Mouse (Mus musculus) hindbrain, embryonic 16.5 days (tissue): ENCODE results near the gene Il22ra1. TPM values are rescaled to one million over a fixed set of nuclear protein-coding genes. Genes with fewer than 3 reads are reported as not detected.
A peak's percentile ranks its signal among the peaks of the same experiment; 100 is the strongest.

Experiments
- ATAC-seq: fragments of 200-750 bp; cut with Nextera tagmentation; 2 replicates; pipeline ENCODE4 v1.8.0; 2017; ENCODE audit warnings: moderate TSS enrichment, moderate library complexity
- H3K27ac ChIP-seq: fragments of 300-500 bp; sonication (generic); 2 replicates; pipeline ENCODE4 v1.5.1; 2014; ENCODE audit warnings: low read depth, mild to moderate bottlenecking, control low read depth, low read length, moderate library complexity
- H3K27me3 ChIP-seq: fragments of 300-500 bp; sonication (generic); replicated peaks from 2 replicates; pipeline ENCODE4 v1.6.1; 2014; ENCODE audit warnings: low read length; ENCODE audit not compliant: control insufficient read depth, insufficient read depth
- H3K36me3 ChIP-seq: fragments of 300-500 bp; sonication (generic); 2 replicates; pipeline ENCODE4 v1.6.1; 2014; ENCODE audit warnings: mild to moderate bottlenecking, low read length, moderate library complexity, mixed read lengths; ENCODE audit not compliant: control insufficient read depth, insufficient read depth
- H3K4me1 ChIP-seq: fragments of 300-500 bp; sonication (generic); 2 replicates; pipeline ENCODE4 v1.6.1; 2014; ENCODE audit warnings: low read depth, low read length; ENCODE audit not compliant: control insufficient read depth, insufficient read depth
- H3K4me2 ChIP-seq: fragments of 300-500 bp; sonication (generic); 2 replicates; pipeline ENCODE4 v1.6.1; 2014; ENCODE audit warnings: mild to moderate bottlenecking, low read length, control low read depth, moderate library complexity
- H3K4me3 ChIP-seq: fragments of 300-500 bp; sonication (generic); 2 replicates; pipeline ENCODE4 v1.5.1; 2014; ENCODE audit warnings: mild to moderate bottlenecking, low read length, control low read depth, moderate library complexity
- H3K9ac ChIP-seq: fragments of 300-500 bp; sonication (generic); 2 replicates; pipeline ENCODE4 v1.6.1; 2014; ENCODE audit warnings: low read depth, mild to moderate bottlenecking, control low read depth, low read length, moderate library complexity
- H3K9me3 ChIP-seq: fragments of 300-500 bp; sonication (generic); 2 replicates; pipeline ENCODE4 v1.6.1; 2014; ENCODE audit warnings: mild to moderate bottlenecking, low read length, moderate library complexity; ENCODE audit not compliant: control insufficient read depth
- WGBS: fragments of 180-500 bp; shearing (Covaris S2); extraction: QIAGEN DNeasy Blood & Tissue Kit; methylation state at CpG from one replicate; pipeline ENCODE4 v1.1.7; 2014; 5-methylcytosine and 5-hydroxymethylcytosine counted together
- polyA plus RNA-seq: library from polyadenylated mRNA; unstranded; fragments of >200 nt; fragmentation: Nextera tagmentation; extraction: Ambion mirVana; gene quantifications from 2 replicates; pipeline ENCODE4 v1.2.1, GENCODE M21; 2015

Gene Il22ra1
- not detected in 2 replicates for polyA plus RNA-seq

DNA sequence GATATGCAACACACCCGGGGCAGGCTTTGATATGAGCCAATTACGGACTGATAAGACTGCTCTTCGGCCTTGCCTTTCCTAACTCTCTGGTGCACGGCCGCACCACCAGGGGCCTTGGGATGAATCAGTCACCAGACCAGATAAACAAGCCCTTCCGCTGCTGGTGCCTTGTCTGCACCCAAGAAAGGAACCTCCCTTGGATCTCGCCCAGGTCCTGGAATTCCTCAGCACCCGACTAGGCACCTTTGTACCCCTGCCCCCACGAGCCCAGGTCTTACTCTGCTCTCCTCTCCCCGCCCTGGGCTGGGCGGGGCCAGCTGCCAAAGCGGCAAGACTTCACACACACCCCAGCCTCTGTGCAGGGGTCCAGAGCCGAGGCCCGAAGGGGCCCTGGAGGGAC lies at the start of gene Il22ra1:
Gene Il22ra1 (plus strand): TSS at position 356 of the 400 bp plus-strand sequence.
- 64% methylated on average over 14 of the region's 14 CpGs for WGBS
- no peaks in the 10 kb centered on the region for H3K4me1 ChIP-seq
- H3K27ac ChIP-seq, result no peak within 1 kb of the TSS
- H3K36me3 ChIP-seq, result no peaks in the 10 kb centered on the region
- no peak for ATAC-seq
- H3K4me2 ChIP-seq, result no peak within 1 kb of the TSS
- peaks cover 2% of the 10 kb centered on the region; the same call in 1 of the 2 replicates for H3K9me3 ChIP-seq
- H3K27me3 ChIP-seq, result no peaks in the 10 kb centered on the region
- H3K4me3 ChIP-seq, result no peak within 1 kb of the TSS
- no peak within 1 kb of the TSS for H3K9ac ChIP-seq

DNA sequence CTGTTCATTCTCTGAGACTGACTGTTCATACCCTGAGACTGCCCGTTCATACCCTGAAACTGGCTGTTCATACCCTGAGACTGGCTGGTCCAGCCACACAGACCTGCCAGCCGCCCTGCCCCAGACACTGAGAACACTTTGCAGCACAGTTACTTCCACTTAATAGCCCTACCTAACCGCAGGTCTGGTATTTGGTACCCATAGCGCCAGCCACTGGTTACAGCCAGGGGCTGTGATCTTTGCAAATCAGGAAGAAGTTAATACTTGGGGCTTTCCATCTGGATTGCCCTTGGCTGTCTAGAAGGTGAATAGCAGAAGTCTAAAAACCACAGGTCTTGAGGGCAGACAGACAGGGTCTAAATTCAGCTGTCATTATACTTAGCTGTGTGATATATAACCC lies 48.7 kb upstream of the Il22ra1 start:
- 86% methylated on average over 4 of the region's 4 CpGs for WGBS
- Histone ChIP-seq H3K4me1 (no peaks in the 10 kb centered on the region), H3K9ac (no peak overlapping the region), H3K27me3 (peaks cover 5% of the 10 kb centered on the region), H3K4me3 (no peak overlapping the region), H3K4me2 (no peak overlapping the region), H3K36me3 (no peaks in the 10 kb centered on the region), H3K27ac (no peak overlapping the region), H3K9me3 (no peaks in the 10 kb centered on the region)
- ATAC-seq, result no peak

DNA sequence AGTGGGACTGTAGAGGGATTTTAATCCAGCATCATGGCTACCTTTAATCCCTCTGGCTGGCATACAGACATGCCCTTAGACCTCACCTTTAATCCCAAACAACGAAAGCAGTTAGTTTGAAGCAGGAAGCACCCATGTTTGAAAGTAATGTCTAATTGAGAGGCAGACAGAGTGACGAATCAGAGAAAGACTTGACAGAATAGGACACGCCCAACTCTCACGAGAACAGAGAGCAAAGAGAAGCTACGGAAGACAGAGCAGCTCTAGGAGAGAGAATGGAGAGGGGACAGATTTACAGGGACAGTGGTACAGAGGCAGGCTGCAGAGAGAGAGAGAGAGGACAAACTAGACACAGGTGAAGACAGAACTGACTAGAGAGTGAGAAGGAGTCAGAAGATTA lies 46.2 kb upstream of the Il22ra1 start:
- no peaks in the 10 kb centered on the region for H3K9me3 ChIP-seq
- peaks cover 19% of the 10 kb centered on the region for H3K27me3 ChIP-seq
- no peak overlapping the region for H3K27ac ChIP-seq
- H3K36me3 ChIP-seq, result no peaks in the 10 kb centered on the region
- no peak overlapping the region for H3K4me3 ChIP-seq
- H3K4me1 ChIP-seq, result peaks cover 10% of the 10 kb centered on the region
- no peak overlapping the region for H3K9ac ChIP-seq
- WGBS, result 74% methylated on average over 5 of the region's 5 CpGs
- H3K4me2 ChIP-seq, result no peak overlapping the region
- no peak for ATAC-seq

DNA sequence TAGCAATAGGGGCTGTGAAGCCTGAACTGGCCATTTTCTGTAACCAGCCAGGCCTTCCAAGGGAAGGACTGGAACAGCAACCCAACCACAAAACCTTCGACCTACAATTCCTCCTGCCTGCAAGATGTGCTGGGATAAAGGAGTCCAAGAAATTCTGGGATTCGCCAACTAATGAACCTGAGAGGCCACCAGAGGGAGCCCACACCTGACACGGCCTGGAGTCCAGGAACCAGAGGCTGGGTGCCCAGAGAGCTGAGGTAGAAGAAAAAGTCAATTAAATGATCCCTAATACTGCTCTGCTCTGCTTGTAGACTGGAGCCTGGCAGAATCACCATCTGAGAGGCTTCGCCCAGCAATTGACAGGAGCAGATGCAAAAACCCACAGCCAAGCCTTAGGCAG lies 44.4 kb upstream of the Il22ra1 start:
- Histone ChIP-seq H3K27me3 (peaks cover 35% of the 10 kb centered on the region), H3K4me1 (peaks cover 10% of the 10 kb centered on the region), H3K9ac (no peak overlapping the region), H3K27ac (no peak overlapping the region), H3K4me3 (no peak overlapping the region), H3K36me3 (no peaks in the 10 kb centered on the region), H3K4me2 (no peak overlapping the region), H3K9me3 (no peaks in the 10 kb centered on the region)
- 17% methylated on average over 4 of the region's 4 CpGs for WGBS
- ATAC-seq, result no peak

DNA sequence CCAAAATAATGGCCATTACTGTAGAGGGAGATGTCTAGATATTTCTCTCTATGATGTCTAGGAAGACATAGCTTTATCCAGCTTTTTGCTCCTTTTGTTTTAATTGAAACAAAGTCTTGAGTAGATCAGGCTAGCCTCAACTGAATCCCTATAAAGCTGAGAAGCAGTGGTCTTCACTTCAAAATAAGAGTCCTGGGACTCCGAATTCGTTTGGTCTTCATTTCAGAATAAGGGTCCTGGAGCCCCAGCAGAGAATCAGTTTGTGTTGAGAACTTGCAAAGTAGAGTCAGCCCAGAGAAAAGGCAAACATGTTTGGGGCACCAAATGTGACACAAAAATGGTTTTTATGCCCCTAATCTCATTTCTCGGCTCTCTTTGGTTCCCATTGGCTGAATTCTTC lies 43.2 kb upstream of the Il22ra1 start:
- H3K36me3 ChIP-seq, result no peaks in the 10 kb centered on the region
- H3K27me3 ChIP-seq, result peaks cover 39% of the 10 kb centered on the region
- H3K4me3 ChIP-seq, result no peak overlapping the region
- no peaks in the 10 kb centered on the region for H3K9me3 ChIP-seq
- no peak overlapping the region for H3K4me2 ChIP-seq
- H3K4me1 ChIP-seq, result peaks cover 10% of the 10 kb centered on the region
- no peak overlapping the region for H3K27ac ChIP-seq
- no peak overlapping the region for H3K9ac ChIP-seq
- ATAC-seq, result no peak
- WGBS, result 35% methylated on average over 3 of the region's 3 CpGs

DNA sequence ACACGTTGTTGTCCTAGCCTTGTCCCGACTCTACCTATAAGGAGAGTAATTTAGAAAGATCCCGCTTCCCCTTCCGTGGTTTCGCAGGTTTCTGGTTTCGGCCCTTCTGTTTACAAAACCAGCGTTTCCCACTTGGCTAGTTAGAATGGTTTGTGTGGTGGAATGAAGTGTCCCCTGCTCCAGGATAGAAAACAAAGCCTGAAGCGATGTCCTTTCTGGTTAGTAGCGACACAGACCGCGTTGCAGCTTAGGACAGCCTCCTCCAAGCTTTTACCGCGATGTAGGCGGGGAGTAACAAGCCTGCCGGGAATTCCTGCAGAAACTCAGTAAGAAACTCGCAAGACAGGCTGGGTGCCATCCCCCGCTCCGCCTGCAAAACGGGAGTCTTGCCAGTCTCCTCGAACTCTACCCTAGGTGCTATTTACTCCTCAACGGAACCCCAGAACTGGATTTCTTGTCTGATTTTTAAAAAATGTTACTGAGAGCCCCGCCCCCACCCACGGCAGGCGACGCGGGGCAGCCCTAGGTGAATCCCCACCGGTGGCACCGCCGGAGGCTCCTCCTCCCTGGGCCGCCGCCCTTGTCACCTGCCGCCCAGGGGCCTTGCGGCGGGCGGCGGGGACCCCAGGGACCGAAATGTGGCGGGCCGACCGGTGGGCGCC lies 41.9 kb upstream of the Il22ra1 start, which contains the start of gene Ifnlr1:
Gene Ifnlr1 (plus strand): TSS at position 382 of the 662 bp plus-strand sequence.
- Histone ChIP-seq H3K4me1 (peaks cover 10% of the 10 kb centered on the region), H3K4me2 (peak within 1 kb of the TSS; percentile 100), H3K27me3 (peaks cover 40% of the 10 kb centered on the region), H3K9ac (peak within 1 kb of the TSS; percentile 68), H3K36me3 (no peaks in the 10 kb centered on the region), H3K27ac (no peak within 1 kb of the TSS), H3K4me3 (peak within 1 kb of the TSS; percentile 61), H3K9me3 (no peaks in the 10 kb centered on the region)
- WGBS, result 1% methylated on average over 41 of the region's 41 CpGs
- ATAC-seq, result no peak

DNA sequence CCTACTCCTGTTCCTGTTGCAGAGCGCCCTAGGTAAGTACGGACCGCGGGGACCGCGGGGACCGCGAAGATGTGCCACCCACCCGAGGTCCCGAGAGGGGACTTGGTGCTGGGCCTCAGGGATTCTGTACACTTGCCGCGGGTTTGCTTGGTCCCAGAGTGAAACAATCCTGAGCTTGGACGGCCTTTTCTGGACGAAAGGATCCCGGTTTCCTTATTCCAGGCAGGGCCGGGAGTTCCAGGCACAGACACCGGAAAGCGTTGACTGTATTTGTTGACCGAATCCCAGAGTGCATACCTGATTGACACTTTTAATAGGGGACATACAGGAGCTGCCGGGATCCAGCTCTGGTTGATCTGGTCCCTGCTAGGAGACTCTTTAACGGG lies 41.4 kb upstream of the Il22ra1 start:
- Histone ChIP-seq H3K4me3 (peak overlapping the region; percentile 61), H3K9ac (peak overlapping the region; percentile 68), H3K27me3 (peaks cover 40% of the 10 kb centered on the region), H3K9me3 (no peaks in the 10 kb centered on the region), H3K36me3 (no peaks in the 10 kb centered on the region), H3K27ac (no peak overlapping the region), H3K4me2 (peak overlapping the region; percentile 100), H3K4me1 (peaks cover 10% of the 10 kb centered on the region)
- ATAC-seq, result no peak
- WGBS, result 2% methylated on average over 16 of the region's 21 CpGs

DNA sequence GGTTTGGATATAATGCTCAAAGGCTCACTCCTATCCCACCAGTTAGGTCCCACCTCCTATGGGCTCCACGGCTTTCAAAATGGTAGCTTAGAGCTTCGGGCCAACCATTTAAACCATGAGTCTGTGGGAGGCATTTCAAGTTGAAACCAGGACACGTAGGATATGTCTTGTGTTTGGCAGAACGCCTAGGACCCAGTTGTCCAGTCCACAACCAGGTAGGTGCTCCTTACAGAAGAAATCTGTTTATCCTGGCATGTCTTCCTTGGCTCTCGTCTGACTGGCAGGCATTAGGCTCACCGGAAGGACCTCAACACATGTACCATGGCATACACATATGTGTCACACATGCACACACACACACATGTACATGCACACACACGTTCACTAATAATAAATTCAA lies 38.2 kb upstream of the Il22ra1 start:
- 85% methylated on average over 7 of the region's 7 CpGs for WGBS
- H3K9me3 ChIP-seq, result no peaks in the 10 kb centered on the region
- no peaks in the 10 kb centered on the region for H3K36me3 ChIP-seq
- H3K4me3 ChIP-seq, result no peak overlapping the region
- no peak for ATAC-seq
- H3K4me1 ChIP-seq, result peaks cover 10% of the 10 kb centered on the region
- H3K27me3 ChIP-seq, result peaks cover 34% of the 10 kb centered on the region
- H3K27ac ChIP-seq, result no peak overlapping the region
- H3K9ac ChIP-seq, result no peak overlapping the region
- no peak overlapping the region for H3K4me2 ChIP-seq

DNA sequence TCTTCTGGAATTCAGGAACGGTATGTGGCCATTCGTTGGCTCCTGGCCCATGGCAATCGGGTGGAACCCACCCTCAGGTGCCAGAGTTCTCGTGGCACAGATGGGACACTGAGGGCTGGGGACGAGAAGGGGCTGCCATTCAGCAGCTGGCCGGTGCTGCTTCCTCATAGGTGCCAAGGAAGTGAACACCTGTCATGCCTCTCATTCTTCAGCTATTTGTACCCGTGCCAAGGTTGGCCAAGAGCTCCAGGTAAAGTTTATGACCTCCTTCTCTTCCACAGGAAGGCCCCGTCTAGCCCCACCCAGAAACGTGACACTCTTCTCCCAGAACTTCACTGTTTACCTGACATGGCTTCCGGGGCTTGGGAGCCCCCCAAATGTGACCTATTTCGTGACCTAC lies 37.7 kb upstream of the Il22ra1 start:
- Histone ChIP-seq H3K9ac (no peak overlapping the region), H3K4me3 (no peak overlapping the region), H3K9me3 (no peaks in the 10 kb centered on the region), H3K27me3 (peaks cover 31% of the 10 kb centered on the region), H3K27ac (no peak overlapping the region), H3K4me2 (no peak overlapping the region), H3K36me3 (no peaks in the 10 kb centered on the region), H3K4me1 (peaks cover 10% of the 10 kb centered on the region)
- ATAC-seq, result no peak
- 86% methylated on average over 11 of the region's 11 CpGs for WGBS
